Mouse (Mus musculus): ENCODE measurements around the gene Grik1.

Grik1 gene

DNA sequence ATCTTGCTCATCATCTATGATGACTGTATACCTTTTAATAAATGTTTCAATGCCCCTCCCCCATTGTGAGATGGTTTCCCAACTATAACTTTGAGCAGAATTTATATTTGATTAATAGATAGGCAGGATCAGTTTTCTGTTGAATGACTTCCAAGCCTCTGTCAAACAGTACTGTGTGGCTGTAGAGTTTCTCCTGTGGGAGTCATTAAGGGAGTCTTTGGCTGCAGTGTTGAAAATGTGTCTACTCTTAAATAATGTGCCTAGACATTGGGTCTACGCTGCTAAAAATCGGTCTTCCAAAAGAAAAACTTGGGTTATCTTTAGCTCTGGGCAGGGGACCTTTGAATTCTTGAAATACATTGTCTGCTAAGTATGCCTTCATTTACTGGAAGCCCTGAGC, 414.1 kb downstream of the Grik1 start:
- no peak for DNase-seq (ENCODE audit: low spot score in 2 of 2)

- no peak for DNase-seq (ENCODE audit: low spot score in 2 of 2)
These were observed 425.5 kb downstream of the Grik1 start for GRCm38 (mm10) chr16:87864526-87864925.

GRCm38 (mm10) chr16:87861722-87862121, 428.3 kb downstream of the Grik1 start:
- no peak for DNase-seq (ENCODE audit: low spot score in 2 of 2)

- DNase-seq (ENCODE audit: low spot score in 2 of 2), result no peak
These were observed 436.5 kb downstream of the Grik1 start for GRCm38 (mm10) chr16:87853451-87854085.

- no peak for DNase-seq (ENCODE audit: low spot score in 2 of 2)
These were observed 438.5 kb downstream of the Grik1 start for GRCm38 (mm10) chr16:87851550-87851949.

GRCm38 (mm10) chr16:87848799-87849198, 441.3 kb downstream of the Grik1 start:
- no peak for DNase-seq (ENCODE audit: low spot score in 2 of 2)
